Mouse (Mus musculus) MEL (cell line): ENCODE results near the gene Zfp324. TPM values are rescaled to one million over a fixed set of nuclear protein-coding genes. Genes with fewer than 3 reads are reported as not detected.

Experiments
- DNase-seq: peaks from one replicate; pipeline ENCODE4 v3.0.0; 2011; ENCODE audit warnings: low read depth, low spot score
- H3K27ac ChIP-seq: 2 replicates; pipeline ENCODE4 v1.5.1; 2012; ENCODE audit warnings: low read depth, mild to moderate bottlenecking, control low read depth, low read length, moderate library complexity; ENCODE audit not compliant: control insufficient read depth
- H3K27me3 ChIP-seq, 2 experiments: fragments of 150-350 bp in 1 of 2; sonication (generic) in 1 of 2; 2 replicates each; pipeline ENCODE4 v1.6.1; 2012; ENCODE audit warnings: low read length in 2 of 2, mild to moderate bottlenecking in 2 of 2, improper control_type of control experiment in 1 of 2, moderate library complexity in 1 of 2; ENCODE audit not compliant: insufficient read depth in 2 of 2, control insufficient read depth in 1 of 2
- H3K36me3 ChIP-seq, 2 experiments: 2 replicates each; pipeline ENCODE4 v1.6.1; 2012 to 2014; ENCODE audit warnings: low read length in 2 of 2, improper control_type of control experiment in 1 of 2, inconsistent platforms in 1 of 2, mild to moderate bottlenecking in 1 of 2; ENCODE audit not compliant: insufficient read depth in 2 of 2, control insufficient read depth in 1 of 2
- H3K4me1 ChIP-seq, 2 experiments: fragments of 150-350 bp in 1 of 2; sonication (generic) in 1 of 2; 2 replicates each; pipeline ENCODE4 v1.6.1; 2012; ENCODE audit warnings: low read length in 2 of 2, improper control_type of control experiment in 1 of 2, mild to moderate bottlenecking in 1 of 2; ENCODE audit not compliant: insufficient read depth in 2 of 2, control insufficient read depth in 1 of 2
- H3K4me3 ChIP-seq, 2 experiments: fragments of 150-350 bp in 1 of 2; sonication (generic) in 1 of 2; 2 replicates each; pipeline ENCODE4 v1.5.1; 2012; ENCODE audit warnings: low read depth in 2 of 2, low read length in 2 of 2, mild to moderate bottlenecking in 2 of 2, moderate library complexity in 2 of 2, control low read depth in 1 of 2, improper control_type of control experiment in 1 of 2; ENCODE audit not compliant: control insufficient read depth in 1 of 2, insufficient read depth in 1 of 2
- H3K79me2 ChIP-seq: 2 replicates; pipeline ENCODE4 v1.6.1; 2012; ENCODE audit warnings: mild to moderate bottlenecking, low read length, moderate library complexity; ENCODE audit not compliant: control insufficient read depth, poor library complexity, insufficient read depth
- H3K9ac ChIP-seq: 2 replicates; pipeline ENCODE4 v1.6.1; 2012; ENCODE audit warnings: low read depth, mild to moderate bottlenecking, control low read depth, low read length, moderate library complexity; ENCODE audit not compliant: control insufficient read depth, poor library complexity, severe bottlenecking
- H3K9me3 ChIP-seq: fragments of 150-350 bp; sonication (generic); replicated peaks from 2 replicates; pipeline ENCODE4 v1.6.1; 2012; ENCODE audit warnings: mild to moderate bottlenecking, low read length, improper control_type of control experiment, moderate library complexity; ENCODE audit not compliant: insufficient read depth
- BHLHE40 ChIP-seq: IDR thresholded peaks from 2 replicates; pipeline ENCODE4 v1.6.1; 2012; ENCODE audit warnings: low read depth, mild to moderate bottlenecking, inconsistent platforms, low read length, improper control_type of control experiment, borderline replicate concordance
- CTCF ChIP-seq, 3 experiments: IDR thresholded peaks in 2 of 3; conservative IDR thresholded peaks in 1 of 3; 2 replicates each; pipeline ENCODE4 v1.5.1; 2011 to 2012; ENCODE audit warnings: low read length in 3 of 3, low read depth in 2 of 3, mild to moderate bottlenecking in 2 of 3, improper control_type of control experiment in 1 of 3, inconsistent platforms in 1 of 3, mixed read lengths in 1 of 3, moderate library complexity in 1 of 3; ENCODE audit not compliant: control insufficient read depth in 1 of 3, insufficient read depth in 1 of 3, poor library complexity in 1 of 3, severe bottlenecking in 1 of 3
- E2F4 ChIP-seq: IDR thresholded peaks from 2 replicates; pipeline ENCODE4 v1.6.1; 2011; ENCODE audit warnings: low read depth, low read length, improper control_type of control experiment, borderline replicate concordance
- ELF1 ChIP-seq: IDR thresholded peaks from 2 replicates; pipeline ENCODE4 v1.6.1; 2014; ENCODE audit warnings: low read depth, mild to moderate bottlenecking, inconsistent platforms, low read length, improper control_type of control experiment, moderate library complexity
- EP300 ChIP-seq, 2 experiments: IDR thresholded peaks; 2 replicates each; pipeline ENCODE4 v1.6.1; 2011; ENCODE audit warnings: improper control_type of control experiment in 2 of 2, low read length in 2 of 2, low read depth in 1 of 2, mild to moderate bottlenecking in 1 of 2
- ETS1 ChIP-seq: IDR thresholded peaks from 2 replicates; pipeline ENCODE4 v1.6.1; 2012; ENCODE audit warnings: low read depth, mild to moderate bottlenecking, inconsistent platforms, low read length, improper control_type of control experiment, moderate library complexity
- GATA1 ChIP-seq: IDR thresholded peaks from 2 replicates; pipeline ENCODE4 v1.6.1; 2011; ENCODE audit warnings: low read depth, low read length, improper control_type of control experiment
- HCFC1 ChIP-seq: IDR thresholded peaks from 2 replicates; pipeline ENCODE4 v1.6.1; 2012; ENCODE audit warnings: low read depth, mild to moderate bottlenecking, inconsistent platforms, low read length, improper control_type of control experiment, moderate library complexity
- JUND ChIP-seq: IDR thresholded peaks from 2 replicates; pipeline ENCODE4 v1.6.1; 2011; ENCODE audit warnings: low read depth, mild to moderate bottlenecking, improper control_type of control experiment, low read length
- KAT2A ChIP-seq: conservative IDR thresholded peaks from 2 replicates; pipeline ENCODE4 v1.6.1; 2012; ENCODE audit warnings: low read depth, low read length, improper control_type of control experiment, inconsistent platforms
- MAX ChIP-seq: IDR thresholded peaks from 2 replicates; pipeline ENCODE4 v1.6.1; 2011; ENCODE audit warnings: low read length, improper control_type of control experiment
- MAZ ChIP-seq: IDR thresholded peaks from 2 replicates; pipeline ENCODE4 v1.6.1; 2012; ENCODE audit warnings: low read depth, mild to moderate bottlenecking, inconsistent platforms, low read length, improper control_type of control experiment
- MEF2A ChIP-seq: IDR thresholded peaks from 2 replicates; pipeline ENCODE4 v1.6.1; 2014; ENCODE audit warnings: low read depth, mild to moderate bottlenecking, inconsistent platforms, low read length, improper control_type of control experiment; ENCODE audit not compliant: poor library complexity, insufficient replicate concordance, severe bottlenecking; ENCODE audit errors: extremely low read depth
- MXI1 ChIP-seq: IDR thresholded peaks from 2 replicates; pipeline ENCODE4 v1.6.1; 2011; ENCODE audit warnings: mild to moderate bottlenecking, low read depth, low read length, improper control_type of control experiment
- MYC ChIP-seq: IDR thresholded peaks from 2 replicates; pipeline ENCODE4 v1.6.1; 2011; ENCODE audit warnings: low read depth, mild to moderate bottlenecking, low read length, improper control_type of control experiment, moderate library complexity
- NELFE ChIP-seq: IDR thresholded peaks from 2 replicates; pipeline ENCODE4 v1.6.1; 2011; ENCODE audit warnings: low read depth, low read length, improper control_type of control experiment
- POLR2A ChIP-seq, 2 experiments: IDR thresholded peaks; 2 replicates each; pipeline ENCODE4 v1.6.1; 2011 to 2012; ENCODE audit warnings: low read length in 2 of 2, mild to moderate bottlenecking in 2 of 2, control low read depth in 1 of 2, improper control_type of control experiment in 1 of 2, low read depth in 1 of 2, moderate library complexity in 1 of 2; ENCODE audit not compliant: control insufficient read depth in 1 of 2, insufficient read depth in 1 of 2, poor library complexity in 1 of 2
- POLR2AphosphoS2 ChIP-seq: IDR thresholded peaks from 2 replicates; pipeline ENCODE4 v1.6.1; 2011; ENCODE audit warnings: low read length, improper control_type of control experiment
- RAD21 ChIP-seq: IDR thresholded peaks from 2 replicates; pipeline ENCODE4 v1.6.1; 2011; ENCODE audit warnings: mild to moderate bottlenecking, low read depth, low read length, improper control_type of control experiment
- RCOR1 ChIP-seq: IDR thresholded peaks from 2 replicates; pipeline ENCODE4 v1.6.1; 2012; ENCODE audit warnings: low read depth, mild to moderate bottlenecking, inconsistent platforms, low read length, improper control_type of control experiment
- SIN3A ChIP-seq: IDR thresholded peaks from 2 replicates; pipeline ENCODE4 v1.6.1; 2012; ENCODE audit warnings: low read length, improper control_type of control experiment, inconsistent platforms
- TBP ChIP-seq: IDR thresholded peaks from 2 replicates; pipeline ENCODE4 v1.8.0; 2011; ENCODE audit warnings: low read depth, low read length, improper control_type of control experiment
- TCF12 ChIP-seq: IDR thresholded peaks from 2 replicates; pipeline ENCODE4 v1.6.1; 2014; ENCODE audit warnings: low read depth, mild to moderate bottlenecking, inconsistent platforms, low read length, improper control_type of control experiment, moderate library complexity
- USF2 ChIP-seq, 2 experiments: IDR thresholded peaks; 2 replicates each; pipeline ENCODE4 v1.6.1; 2011 to 2012; ENCODE audit warnings: improper control_type of control experiment in 2 of 2, low read length in 2 of 2, borderline replicate concordance in 1 of 2, inconsistent platforms in 1 of 2, low read depth in 1 of 2, mild to moderate bottlenecking in 1 of 2; ENCODE audit not compliant: insufficient read depth in 1 of 2
- ZMIZ1 ChIP-seq: IDR thresholded peaks from 2 replicates; pipeline ENCODE4 v1.6.1; 2012; ENCODE audit warnings: low read depth, mild to moderate bottlenecking, inconsistent platforms, low read length, improper control_type of control experiment, moderate library complexity
- ZNF384 ChIP-seq: IDR thresholded peaks from 2 replicates; pipeline ENCODE4 v1.6.1; 2012; ENCODE audit warnings: low read depth, mild to moderate bottlenecking, inconsistent platforms, low read length, improper control_type of control experiment
- polyA plus RNA-seq, 2 experiments: library from polyadenylated mRNA; stranded (reverse) in 1 of 2; unstranded in 1 of 2; fragments of >175 nt in 1 of 2; fragments of >200 nt in 1 of 2; gene quantifications; 2 replicates each; pipeline versions ENCODE4 v1.2.1 to v1.2.4; 2012; ENCODE audit warnings: low replicate concordance in 2 of 2, low read depth in 1 of 2; ENCODE audit not compliant: insufficient read length in 2 of 2, insufficient read depth in 1 of 2, missing spikeins in 1 of 2
- total RNA-seq: library from RNA; depleted of rRNA; stranded (reverse); fragments of 300-350 nt; gene quantifications from 2 replicates; pipeline ENCODE4 v1.2.3, GENCODE M21; 2012

The Zfp324 gene
- total and polyA plus RNA-seq, 3 experiments = 5.2 to 9.9 TPM; not detected in 1

DNA sequence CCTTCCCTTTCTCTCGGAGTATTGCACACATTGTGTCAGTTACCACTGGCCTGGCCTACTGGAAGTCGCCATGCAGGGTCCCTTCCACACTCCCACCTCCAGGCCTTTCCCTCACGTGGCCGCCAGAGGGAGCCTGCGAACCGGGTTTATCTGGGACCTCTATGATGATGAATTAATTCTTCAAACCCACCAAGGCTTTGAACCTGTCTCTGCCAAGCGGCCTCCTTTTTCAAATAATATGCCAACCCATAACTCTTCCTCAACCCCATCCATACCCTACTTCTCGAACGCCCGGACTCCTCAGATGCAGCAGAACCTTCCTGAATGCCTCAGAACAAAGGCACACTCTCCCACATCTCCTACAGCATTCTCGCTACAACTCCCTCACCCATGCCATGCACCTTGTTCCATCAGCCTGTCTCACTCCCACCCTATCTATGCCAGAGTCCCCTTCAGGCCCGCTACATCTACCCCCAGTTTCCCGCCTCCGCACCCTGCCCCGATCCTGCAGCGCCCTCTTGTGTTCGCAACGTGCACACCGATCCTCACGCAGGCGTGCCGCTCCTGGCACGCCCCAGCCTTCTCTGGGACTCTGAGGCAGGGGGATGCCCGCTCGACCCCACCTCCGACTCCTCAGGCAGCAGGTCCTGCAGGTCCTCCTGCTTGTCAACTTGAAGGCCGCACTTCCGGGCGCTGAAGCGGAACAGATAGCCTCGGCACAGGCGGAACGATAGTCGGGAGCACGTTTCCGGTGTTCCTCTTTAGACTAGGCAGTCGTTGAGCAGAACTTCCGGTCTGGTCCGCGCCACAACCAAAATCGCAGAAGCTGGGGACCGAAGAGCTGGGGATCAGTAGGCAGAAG lies 43.7 kb downstream of the Zfp324 start (continued):
- TF ChIP-seq BHLHE40 (no peak), RCOR1 (no peak), MAX (peak; percentile 70), NELFE (peak; percentile 54; the same call in 1 of the 2 replicates), POLR2AphosphoS2 (no peak), KAT2A (no peak; the same call in 1 of the 2 replicates), TCF12 (peak; percentile 65), USF2 (IDR thresholded peaks at IDR 0.05; ENCODE audit: borderline replicate concordance in 1 of 2, insufficient read depth in 1 of 2, low read depth in 1 of 2, low read length in 2 of 2) (no peak), RAD21 (peak; percentile 55), EP300 (IDR thresholded peaks at IDR 0.05; ENCODE audit: low read depth in 1 of 2, low read length in 2 of 2) (peak in 1 of 2 experiments; percentile 13; a peak in 2 of 4 replicates), MEF2A (no peak), MYC (peak; percentile 80), MAZ (peak; percentile 81), GATA1 (no peak), ETS1 (0 out of 2 replicates have a peak, but pooled peaks have one; percentile 16), HCFC1 (peak; percentile 92), POLR2A (IDR thresholded peaks at IDR 0.05; ENCODE audit: control insufficient read depth in 1 of 2, insufficient read depth in 1 of 2, low read depth in 1 of 2, low read length in 2 of 2, poor library complexity in 1 of 2) (peak; percentile 43 to 47; a peak in 2 of 4 replicates), JUND (no peak), TBP (peak; percentile 88)
- TF ChIP-seq, all 39 proteins: peak for 21

DNA sequence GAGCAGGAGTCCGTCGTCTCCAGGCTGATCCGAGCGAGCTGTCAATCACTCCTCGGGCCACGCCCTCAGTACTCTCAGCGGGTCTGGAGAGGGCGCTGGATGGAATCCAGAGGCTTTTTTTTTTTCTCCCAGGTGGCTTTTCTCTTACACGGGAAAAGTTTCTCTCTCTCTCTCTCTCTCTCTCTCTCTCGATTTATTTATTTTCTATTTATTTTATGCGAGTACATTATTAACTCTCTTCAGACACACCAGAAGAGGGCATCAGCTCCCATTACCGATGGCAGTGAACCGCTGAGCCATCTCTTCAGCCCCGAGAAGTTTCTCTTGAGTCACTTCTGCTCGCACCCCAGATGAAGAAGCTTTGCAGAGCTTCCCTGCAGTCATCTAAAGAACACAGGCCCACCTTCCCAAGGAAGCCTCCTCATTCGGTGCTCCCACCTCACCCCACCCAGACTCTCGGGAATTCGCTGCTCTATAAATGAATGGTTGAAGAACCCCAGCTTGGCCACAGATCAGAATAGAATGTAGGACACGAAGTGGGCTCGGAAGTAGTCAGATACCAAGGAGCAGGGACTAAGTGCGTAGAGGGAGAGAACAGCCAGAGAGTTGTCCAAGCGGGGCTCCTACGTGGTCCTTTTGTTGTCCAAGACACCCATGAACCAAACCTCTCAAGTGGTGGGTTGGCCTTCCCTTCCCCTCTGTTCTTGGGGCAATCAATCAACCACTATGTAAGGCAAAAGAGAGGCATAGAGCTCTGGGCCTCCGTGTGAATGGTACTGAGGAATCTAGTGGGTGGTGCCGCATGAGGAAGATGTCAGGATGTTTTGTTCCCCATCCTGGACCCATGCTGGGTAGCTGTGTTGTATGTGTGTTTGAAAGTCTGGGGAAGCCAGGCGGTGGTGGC lies 44.6 kb downstream of the Zfp324 start, which contains the start of gene Zbtb45:
TSS of gene Zbtb45 (minus strand) at position 30 of the 904 bp plus-strand sequence.
- DNase-seq = peak; percentile 64
- TF ChIP-seq SIN3A (peak; percentile 12), TCF12 (no peak; the same call in 1 of the 2 replicates), ZMIZ1 (no peak), CTCF (IDR thresholded peaks at IDR 0.05 in 2 of 3, conservative IDR thresholded peaks at IDR 0.05 in 1 of 3; ENCODE audit: control insufficient read depth in 1 of 3, insufficient read depth in 1 of 3, low read depth in 2 of 3, low read length in 3 of 3, poor library complexity in 1 of 3, severe bottlenecking in 1 of 3) (peak in 2 of 3 experiments; percentile 8 to 23; a peak in 1 of 6 replicates), RCOR1 (no peak), MXI1 (peak; percentile 24; the same call in 1 of the 2 replicates), E2F4 (no peak), TBP (peak; percentile 50; the same call in 1 of the 2 replicates), ELF1 (no peak), JUND (peak; percentile 66; the same call in 1 of the 2 replicates), ZNF384 (peak; percentile 94), RAD21 (no peak)
- Histone ChIP-seq H3K9me3 (no peaks in the 10 kb centered on the region), H3K27ac (peak within 1 kb of the TSS; percentile 93), H3K27me3 (no peaks in the 10 kb centered on the region), H3K36me3 (no peaks in the 10 kb centered on the region; a peak in 1 of 4 replicates), H3K4me3 (peak within 1 kb of the TSS; percentile 65 to 88), H3K79me2 (peaks cover 20% of the 10 kb centered on the region), H3K9ac (peak within 1 kb of the TSS; percentile 92), H3K4me1 (peaks cover 0 to 15% of the 10 kb centered on the region in 2 experiments; a peak in 3 of 4 replicates)
